Mouse (Mus musculus) monocyte, adult 2 months (primary cell): ENCODE data around the gene Lce6a.

Source experiments
- DNase-seq, 2 experiments: peaks; one replicate each; pipeline ENCODE4 v3.0.0; 2022; ENCODE audit warnings: low spot score in 2 of 2, low read depth in 1 of 2

The Lce6a gene

DNA sequence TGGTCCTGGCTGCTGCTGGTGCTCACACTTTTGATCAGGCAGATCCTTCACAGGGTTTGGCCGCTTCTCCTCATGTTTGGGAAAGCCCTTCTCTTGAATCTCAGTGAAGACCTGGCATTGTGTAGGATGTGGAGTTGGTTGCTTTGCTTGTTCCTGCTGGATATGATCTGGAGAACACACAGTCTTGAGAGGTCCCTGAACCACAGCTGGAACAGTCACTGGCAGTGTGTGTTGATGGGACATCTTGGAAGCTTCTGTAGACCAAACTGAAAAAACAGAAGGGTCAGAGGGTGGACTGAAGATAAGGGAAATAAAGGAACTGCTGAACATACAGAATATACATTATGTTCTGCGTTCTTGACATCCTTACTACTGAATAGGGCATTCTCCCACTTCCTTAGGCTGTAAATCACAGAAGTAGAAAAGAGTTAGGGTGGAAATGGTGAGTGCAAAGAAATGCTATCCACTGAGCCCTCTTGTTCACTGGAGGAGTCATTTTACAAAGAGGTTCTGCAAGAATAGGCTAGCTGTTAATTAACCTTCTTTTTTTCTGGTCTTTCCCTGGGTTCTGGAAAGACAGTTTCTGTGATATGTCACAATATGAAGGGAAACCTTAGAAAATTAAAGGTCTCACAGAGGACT, 48.8 kb downstream of the Lce6a start:
- DNase-seq: no peak
